Mouse (Mus musculus) liver, adult 2 months (tissue): ENCODE measurements around the gene Kdm1a. TPM values are rescaled to one million over a fixed set of nuclear protein-coding genes. Genes with fewer than 3 reads are reported as not detected.

Experiments
- DNase-seq: peaks from one replicate; pipeline ENCODE4 v3.0.0-alpha.2; 2011; ENCODE audit warnings: low read depth, low spot score; ENCODE audit errors: extremely low read depth
- H3K27ac ChIP-seq: fragments of 200-500 bp; replicated peaks from 2 replicates; pipeline ENCODE4 v1.5.1; 2012; ENCODE audit warnings: low read depth, mild to moderate bottlenecking, control low read depth, inconsistent platforms, low read length; ENCODE audit not compliant: insufficient read depth
- H3K27me3 ChIP-seq: fragments of 200-500 bp; 2 replicates; pipeline ENCODE4 v1.6.1; 2012; ENCODE audit warnings: mild to moderate bottlenecking, moderate library complexity, low read length, inconsistent platforms; ENCODE audit not compliant: control insufficient read depth, insufficient read depth
- H3K36me3 ChIP-seq: fragments of 200-500 bp; 2 replicates; pipeline ENCODE4 v1.6.1; 2012; ENCODE audit warnings: low read length, inconsistent platforms; ENCODE audit not compliant: control insufficient read depth, insufficient read depth
- H3K4me1 ChIP-seq: fragments of 200-500 bp; 2 replicates; pipeline ENCODE4 v1.6.1; 2011; ENCODE audit warnings: low read length; ENCODE audit not compliant: control insufficient read depth, insufficient read depth
- H3K4me3 ChIP-seq: fragments of 200-500 bp; 2 replicates; pipeline ENCODE4 v1.5.1; 2011; ENCODE audit warnings: low read depth, mild to moderate bottlenecking, control low read depth, low read length, moderate library complexity; ENCODE audit not compliant: insufficient read depth
- H3K79me2 ChIP-seq: fragments of 200-500 bp; 2 replicates; pipeline ENCODE4 v1.6.1; 2012; ENCODE audit warnings: inconsistent platforms, mild to moderate bottlenecking, low read length, moderate library complexity; ENCODE audit not compliant: control insufficient read depth, insufficient read depth
- H3K9ac ChIP-seq: fragments of 200-500 bp; 2 replicates; pipeline ENCODE4 v1.6.1; 2012; ENCODE audit warnings: low read depth, mild to moderate bottlenecking, control low read depth, inconsistent platforms, low read length
- CTCF ChIP-seq: fragments of 200-500 bp; IDR thresholded peaks from 2 replicates; pipeline ENCODE4 v1.5.1; 2011; ENCODE audit warnings: low read depth, low read length, control low read depth
- POLR2A ChIP-seq: fragments of 200-500 bp; IDR thresholded peaks from 2 replicates; pipeline ENCODE4 v1.6.1; 2011; ENCODE audit warnings: low read length, control low read depth; ENCODE audit not compliant: insufficient read depth; ENCODE audit errors: extremely low read depth
- WGBS: fragments of 180-500 bp; shearing (Covaris S2); methylation state at CpG from one replicate; pipeline ENCODE4 v1.1.7; 2018; 5-methylcytosine and 5-hydroxymethylcytosine counted together
- polyA plus RNA-seq: library from polyadenylated mRNA; depleted of rRNA; stranded (reverse); fragments of >200 nt; gene quantifications from 2 replicates; pipeline ENCODE4 v1.2.3, GENCODE M21; 2012
- total RNA-seq: library from RNA; depleted of rRNA; stranded (reverse); fragments of >200 nt; gene quantifications from 2 replicates; pipeline ENCODE4 v1.2.3, GENCODE M21; 2014

Gene Kdm1a
- total and polyA plus RNA-seq, 2 experiments: 8.8 to 10.0 TPM

DNA sequence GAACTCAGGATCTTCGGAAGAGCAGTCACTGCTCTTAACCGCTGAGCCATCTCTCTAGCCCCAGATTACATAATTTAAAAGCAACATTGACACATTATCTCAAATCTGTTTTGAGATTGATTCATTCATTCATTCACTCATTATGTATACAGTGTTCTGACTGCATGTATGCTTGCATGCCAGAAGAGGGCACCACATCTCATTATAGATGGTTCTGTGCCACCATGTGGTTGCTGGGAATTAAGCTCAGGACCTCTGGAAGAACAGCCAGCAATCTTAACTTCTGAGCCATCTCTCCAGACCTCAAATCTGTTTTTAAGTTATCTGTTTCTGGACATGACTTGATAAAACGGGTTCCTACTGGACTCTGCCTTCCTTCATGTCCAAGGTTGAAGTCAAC is 2.7 kb downstream of the Kdm1a start:
- TF ChIP-seq POLR2A (no peak), CTCF (no peak)
- Histone ChIP-seq H3K36me3 (no peaks in the 10 kb centered on the region), H3K27me3 (no peaks in the 10 kb centered on the region), H3K79me2 (peaks cover 29% of the 10 kb centered on the region; the same call in 1 of the 2 replicates), H3K4me1 (peaks cover 6% of the 10 kb centered on the region), H3K4me3 (no peak overlapping the region), H3K9ac (no peak overlapping the region), H3K27ac (no peak overlapping the region)
- WGBS: over 99% methylated on average over 3 of the region's 3 CpGs
- no peak for DNase-seq

DNA sequence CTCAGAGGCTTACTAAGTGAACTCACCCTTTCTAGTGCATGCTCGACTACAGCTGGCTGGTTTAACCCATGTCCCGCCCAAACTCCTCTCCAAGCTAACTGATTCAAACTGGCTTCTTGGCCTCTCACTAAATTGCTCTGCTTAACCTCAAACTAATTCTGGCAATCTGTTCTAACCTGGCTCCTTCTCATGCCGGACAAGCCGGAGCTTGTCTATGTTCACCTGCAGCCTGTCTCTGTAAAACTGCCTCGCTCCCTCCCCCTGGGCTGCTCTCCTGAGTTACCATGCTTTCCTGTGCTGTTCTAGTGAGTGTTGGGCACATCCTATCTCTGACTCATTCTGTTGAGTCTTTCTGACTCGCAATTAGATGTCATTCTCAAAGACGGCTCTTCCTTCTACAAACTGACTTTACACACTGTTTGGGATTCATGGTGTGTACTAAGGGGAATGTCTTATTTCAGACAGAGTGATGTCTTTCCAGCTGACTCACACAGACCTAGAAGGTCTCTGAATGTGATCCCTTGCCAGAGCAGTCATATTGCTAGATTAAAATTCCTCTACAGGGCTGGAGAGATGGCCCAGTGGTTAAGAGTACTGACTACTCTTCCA is 4.2 kb downstream of the Kdm1a start:
- WGBS: 83% methylated on average over 7 of the region's 7 CpGs
- no peak overlapping the region for H3K9ac ChIP-seq
- no peaks in the 10 kb centered on the region for H3K36me3 ChIP-seq
- H3K79me2 ChIP-seq: peaks cover 32% of the 10 kb centered on the region; the same call in 1 of the 2 replicates
- no peak for DNase-seq
- H3K4me3 ChIP-seq: no peak overlapping the region
- H3K4me1 ChIP-seq: peaks cover 8% of the 10 kb centered on the region
- H3K27ac ChIP-seq: no peak overlapping the region
- H3K27me3 ChIP-seq: no peaks in the 10 kb centered on the region
- TF ChIP-seq CTCF: no peak
- no peak for TF ChIP-seq POLR2A

DNA sequence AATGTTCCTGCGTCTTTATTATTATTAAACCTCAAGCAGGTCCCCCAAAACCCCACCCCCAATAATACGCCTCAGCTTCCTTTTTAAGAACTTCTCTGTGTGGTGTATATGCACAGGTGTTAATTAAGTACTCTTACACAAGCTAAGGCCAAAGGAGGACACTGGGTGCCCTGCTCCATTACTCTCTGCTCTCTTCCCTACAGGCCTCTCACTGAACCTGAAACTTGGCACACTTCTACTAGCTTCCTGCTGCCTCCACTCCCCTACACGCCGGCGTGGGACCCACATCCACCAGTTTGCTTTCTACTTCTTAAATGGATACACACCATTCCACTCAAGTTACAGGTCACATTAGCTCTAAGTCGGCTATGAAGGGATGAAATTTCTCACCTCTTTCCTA is 7.3 kb downstream of the Kdm1a start:
- no peak for DNase-seq
- WGBS: 77% methylated on average over 6 of the region's 6 CpGs
- H3K4me3 ChIP-seq: no peak overlapping the region
- peaks cover 19% of the 10 kb centered on the region; the same call in 1 of the 2 replicates for H3K79me2 ChIP-seq
- no peak overlapping the region for H3K9ac ChIP-seq
- 0 out of 2 replicates have a peak, but pooled peaks cover 2% of the 10 kb centered on the region for H3K36me3 ChIP-seq
- H3K27me3 ChIP-seq: no peaks in the 10 kb centered on the region
- H3K4me1 ChIP-seq: peaks cover 1% of the 10 kb centered on the region; the same call in 1 of the 2 replicates
- TF ChIP-seq POLR2A (no peak), CTCF (no peak)
- H3K27ac ChIP-seq: no peak overlapping the region

DNA sequence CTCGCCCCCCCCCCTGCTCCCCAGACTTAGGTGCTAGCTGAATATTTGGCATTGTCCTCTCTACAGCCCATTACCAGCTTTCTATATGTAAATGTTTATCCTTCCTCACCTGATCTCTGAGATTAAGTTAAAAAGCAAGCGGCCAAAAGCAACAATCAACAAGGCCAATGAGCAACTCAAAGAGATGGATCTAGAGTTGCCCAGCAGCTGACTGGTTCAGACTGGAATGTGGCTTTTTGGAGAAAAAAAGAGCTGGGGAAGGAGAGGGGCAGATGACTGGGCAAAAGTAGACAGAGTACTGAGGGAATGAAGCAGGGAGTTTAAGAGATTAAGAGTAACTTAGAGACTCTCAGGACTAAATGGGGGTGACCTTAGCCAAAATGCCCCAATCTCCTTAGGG is 8.5 kb downstream of the Kdm1a start:
- Histone ChIP-seq H3K27me3 (no peaks in the 10 kb centered on the region), H3K27ac (no peak overlapping the region), H3K4me1 (peaks cover 1% of the 10 kb centered on the region; the same call in 1 of the 2 replicates), H3K36me3 (0 out of 2 replicates have a peak, but pooled peaks cover 6% of the 10 kb centered on the region), H3K79me2 (peaks cover 18% of the 10 kb centered on the region; the same call in 1 of the 2 replicates), H3K4me3 (no peak overlapping the region), H3K9ac (no peak overlapping the region)
- no peak for DNase-seq
- WGBS: 92% methylated on average over 2 of the region's 2 CpGs
- TF ChIP-seq CTCF: no peak
- no peak for TF ChIP-seq POLR2A

- H3K4me1 ChIP-seq: peaks cover 1% of the 10 kb centered on the region; the same call in 1 of the 2 replicates
- no peak overlapping the region for H3K4me3 ChIP-seq
- DNase-seq: peak; percentile 61
- 0 out of 2 replicates have a peak, but pooled peaks cover 6% of the 10 kb centered on the region for H3K36me3 ChIP-seq
- 31% methylated on average over 4 of the region's 4 CpGs for WGBS
- TF ChIP-seq CTCF (no peak), POLR2A (no peak)
- peaks cover 19% of the 10 kb centered on the region for H3K79me2 ChIP-seq
- no peaks in the 10 kb centered on the region for H3K27me3 ChIP-seq
- H3K9ac ChIP-seq: no peak overlapping the region
- H3K27ac ChIP-seq: no peak overlapping the region
These were observed 10.4 kb downstream of the Kdm1a start for GRCm38 (mm10) chr4:136592111-136592510.

GRCm38 (mm10) chr4:136588003-136588402 is 14.5 kb downstream of the Kdm1a start:
- peaks cover 31% of the 10 kb centered on the region for H3K79me2 ChIP-seq
- no peaks in the 10 kb centered on the region for H3K27me3 ChIP-seq
- H3K27ac ChIP-seq: no peak overlapping the region
- no peak for TF ChIP-seq CTCF
- TF ChIP-seq POLR2A: no peak
- no peak for DNase-seq
- H3K36me3 ChIP-seq: 0 out of 2 replicates have a peak, but pooled peaks cover 6% of the 10 kb centered on the region
- no peak overlapping the region for H3K4me3 ChIP-seq
- no peak overlapping the region for H3K9ac ChIP-seq
- WGBS: 83% methylated on average over 4 of the region's 4 CpGs
- 0 out of 2 replicates have a peak, but pooled peaks cover 2% of the 10 kb centered on the region for H3K4me1 ChIP-seq
